Mouse (Mus musculus) embryonic fibroblast, embryonic 13.5 days (primary cell): ENCODE results near the gene Sparcl1.

Source experiments
- CTCF ChIP-seq: IDR thresholded peaks from 2 replicates; pipeline ENCODE4 v1.5.1; 2011; ENCODE audit warnings: mild to moderate bottlenecking, control low read depth, low read length, moderate library complexity, borderline replicate concordance; ENCODE audit not compliant: insufficient read depth
- POLR2A ChIP-seq: IDR thresholded peaks from 2 replicates; pipeline ENCODE4 v1.6.1; 2011; ENCODE audit warnings: low read depth, mild to moderate bottlenecking, control low read depth, low read length, moderate library complexity

DNA sequence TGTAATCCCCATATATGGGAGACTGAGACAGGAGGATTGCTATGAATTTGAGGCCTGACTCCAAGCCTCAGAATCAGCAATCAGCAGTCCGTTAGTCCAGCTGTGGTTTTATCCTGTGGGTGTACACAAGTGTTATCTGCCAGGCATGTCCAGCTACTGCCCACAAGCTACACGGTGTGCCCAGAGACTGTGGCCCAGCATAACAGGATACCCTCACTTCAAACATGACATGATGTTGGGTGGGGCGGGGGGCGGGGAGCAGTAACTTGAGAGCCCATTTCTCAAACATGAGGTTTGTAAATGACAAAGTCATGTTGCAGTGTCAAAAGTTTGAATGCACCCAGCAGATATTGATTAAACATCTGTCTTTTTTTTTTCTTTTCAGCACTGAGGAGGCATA lies 57.7 kb downstream of the Sparcl1 start:
- TF ChIP-seq POLR2A (no peak), CTCF (no peak)
